Mouse (Mus musculus) lung, postnatal 25 days (tissue): ENCODE results near the gene Mogat2.

Source experiments
- DNase-seq: peaks from one replicate; pipeline ENCODE4 v3.0.0; 2022; ENCODE audit warnings: low spot score

Gene Mogat2

GRCm38 (mm10) chr7:99235657-99236056, 2.8 kb downstream of the Mogat2 start:
- DNase-seq, result no peak

GRCm38 (mm10) chr7:99234916-99235315, 3.5 kb downstream of the Mogat2 start:
- no peak for DNase-seq

- DNase-seq, result no peak
Observed at GRCm38 (mm10) chr7:99232571-99232970, 5.8 kb downstream of the Mogat2 start.

- no peak for DNase-seq
Observed at GRCm38 (mm10) chr7:99230061-99230747, 8.2 kb downstream of the Mogat2 start.

DNA sequence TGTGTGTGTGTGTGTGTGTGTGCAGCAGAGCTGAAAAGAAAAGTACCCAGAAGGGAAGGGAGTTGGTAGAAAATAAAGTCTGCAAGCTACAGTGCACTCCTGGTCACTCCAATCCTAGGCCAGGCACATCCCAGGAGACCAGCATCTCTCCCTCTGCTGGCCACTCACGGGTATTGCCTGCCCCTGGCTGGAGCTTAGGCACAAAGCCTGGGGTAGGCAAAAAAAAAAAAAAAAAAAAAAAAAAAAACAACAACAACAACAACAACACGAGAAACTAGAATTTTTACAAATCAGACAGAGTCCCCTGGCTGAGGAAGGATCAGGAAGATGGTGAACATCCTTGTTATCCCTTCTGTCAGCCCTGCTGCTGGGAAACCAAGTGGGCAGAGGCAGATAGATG, 9.0 kb downstream of the Mogat2 start:
- peak; percentile 45 for DNase-seq

GRCm38 (mm10) chr7:99228825-99229224, 9.6 kb downstream of the Mogat2 start:
- DNase-seq, result no peak

DNA sequence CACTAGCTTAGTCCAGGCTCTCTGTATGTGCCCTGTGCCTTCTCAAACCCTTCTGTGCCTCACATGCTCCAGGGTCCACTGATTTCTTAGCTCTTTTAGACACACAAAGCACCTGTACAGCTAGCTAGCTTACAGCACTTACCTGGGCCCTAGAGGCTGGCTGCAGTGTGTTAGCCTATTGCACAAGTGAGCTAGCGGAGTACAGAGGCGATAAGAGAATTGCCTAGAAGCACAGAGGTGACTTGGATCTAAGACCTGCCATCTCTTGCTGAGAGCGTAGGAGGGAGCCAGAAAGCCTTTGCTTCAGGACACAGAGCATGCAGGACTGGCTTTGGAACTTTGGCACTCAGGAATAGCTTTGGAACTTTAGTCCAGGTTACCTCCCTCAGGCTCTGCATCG, 11.2 kb downstream of the Mogat2 start:
- peak; percentile 21 for DNase-seq

DNA sequence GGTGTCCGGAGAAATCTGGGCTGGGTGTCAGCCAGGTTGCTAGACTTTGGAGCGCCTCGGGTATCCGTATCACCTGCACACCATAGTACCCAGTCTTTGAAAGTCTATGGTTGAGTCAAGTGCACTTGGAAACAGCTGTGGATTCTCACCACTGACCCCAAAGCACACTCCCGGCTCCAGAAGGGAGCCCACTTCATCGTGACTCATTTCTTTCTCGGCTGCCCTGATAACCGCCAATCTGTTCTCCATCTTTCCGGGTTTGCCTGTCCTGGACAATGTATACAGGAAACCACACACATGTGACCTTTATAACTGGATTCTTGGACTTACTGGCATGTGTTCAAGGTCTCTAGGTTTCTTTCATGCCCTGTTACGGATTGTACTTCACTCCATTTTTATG, 11.8 kb downstream of the Mogat2 start:
- no peak for DNase-seq

DNA sequence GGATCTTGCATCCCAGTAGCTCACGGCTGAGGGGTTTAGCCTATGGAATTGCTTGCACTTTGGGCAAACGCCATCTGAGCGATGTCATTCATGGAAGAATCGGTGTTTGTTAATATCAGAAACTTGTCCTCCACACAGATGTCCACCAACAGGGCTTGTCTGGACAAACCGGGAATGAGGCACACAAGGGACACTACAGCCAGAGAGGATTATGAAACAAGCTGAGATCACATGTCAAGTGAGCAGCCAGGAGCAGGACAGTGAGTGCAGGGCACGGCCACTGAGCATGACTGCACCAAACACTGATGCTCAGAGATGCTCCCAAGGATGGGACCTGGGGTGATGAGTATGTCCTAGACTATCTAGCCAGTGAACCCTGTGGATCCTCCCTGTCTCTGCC, 13.0 kb downstream of the Mogat2 start:
- no peak for DNase-seq

GRCm38 (mm10) chr7:99224648-99225190, 13.7 kb downstream of the Mogat2 start:
- no peak for DNase-seq

GRCm38 (mm10) chr7:99224225-99224624, 14.2 kb downstream of the Mogat2 start:
- no peak for DNase-seq

- peak; percentile 61 for DNase-seq
Observed at GRCm38 (mm10) chr7:99217338-99218074, 20.9 kb downstream of the Mogat2 start.

DNA sequence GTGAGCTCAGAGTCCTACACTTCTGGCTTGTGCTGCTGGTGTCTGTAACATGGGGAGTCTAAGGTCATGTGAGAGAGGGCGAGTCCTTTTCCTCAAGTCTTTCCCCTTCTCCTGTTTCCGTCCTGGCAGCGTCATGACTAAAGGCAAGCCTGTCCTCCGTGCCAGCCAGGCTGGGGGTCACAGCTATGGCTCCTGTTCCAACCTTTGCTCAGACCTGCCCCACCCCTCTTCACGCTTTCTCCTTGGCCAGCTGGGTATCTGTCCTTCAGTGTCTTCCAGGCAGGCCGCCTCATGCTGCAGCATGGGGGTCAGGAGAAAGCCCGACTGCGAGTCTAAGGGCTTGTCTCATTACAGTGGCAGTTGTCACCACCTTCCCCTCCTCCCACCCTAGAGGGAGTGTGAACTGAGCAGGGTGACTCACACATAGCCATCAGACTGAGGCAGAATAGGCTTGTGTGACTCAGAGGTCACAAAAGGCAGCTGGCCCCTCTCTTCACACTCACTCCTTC, 23.0 kb downstream of the Mogat2 start:
- no peak for DNase-seq

- DNase-seq, result no peak
Observed at GRCm38 (mm10) chr7:99214621-99215185, 23.7 kb downstream of the Mogat2 start.

DNA sequence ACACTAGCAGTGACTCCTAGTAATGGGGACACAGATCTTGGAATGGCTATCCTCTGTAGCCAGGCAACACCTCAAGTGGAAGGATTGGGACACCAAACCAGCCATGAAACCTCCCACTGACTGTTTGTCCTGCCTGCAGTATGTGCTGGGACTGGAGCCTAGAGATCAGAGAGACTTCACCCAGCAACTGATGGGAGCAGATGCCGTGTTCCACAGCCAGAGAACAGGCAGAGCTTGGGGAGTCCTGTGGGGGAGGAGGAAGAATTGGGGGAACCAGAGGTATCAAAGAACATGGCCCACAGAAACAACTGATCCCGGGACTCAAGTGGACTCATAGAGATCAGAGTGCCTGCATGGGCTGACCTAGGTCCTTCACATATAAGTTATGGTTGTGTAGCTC, 24.7 kb downstream of the Mogat2 start:
- no peak for DNase-seq

- no peak for DNase-seq
Observed at GRCm38 (mm10) chr7:99213056-99213455, 25.4 kb downstream of the Mogat2 start.

- DNase-seq, result no peak
Observed at GRCm38 (mm10) chr7:99208704-99209103, 29.7 kb downstream of the Mogat2 start.

GRCm38 (mm10) chr7:99206364-99206763, 32.1 kb downstream of the Mogat2 start:
- DNase-seq, result no peak

GRCm38 (mm10) chr7:99202163-99202562, 36.3 kb downstream of the Mogat2 start:
- no peak for DNase-seq

- DNase-seq, result no peak
Observed at GRCm38 (mm10) chr7:99200290-99200689, 38.1 kb downstream of the Mogat2 start.

GRCm38 (mm10) chr7:99199451-99200175, 38.8 kb downstream of the Mogat2 start:
- no peak for DNase-seq

- no peak for DNase-seq
Observed at GRCm38 (mm10) chr7:99198811-99199210, 39.6 kb downstream of the Mogat2 start.
